Mouse (Mus musculus) yolk sac, embryonic 10.5 days (tissue): ENCODE measurements around the gene Wdr75.

Experiments
- DNase-seq: peaks from one replicate; pipeline ENCODE4 v3.0.0-alpha.2; 2017; ENCODE audit warnings: low spot score

Wdr75 gene

DNA sequence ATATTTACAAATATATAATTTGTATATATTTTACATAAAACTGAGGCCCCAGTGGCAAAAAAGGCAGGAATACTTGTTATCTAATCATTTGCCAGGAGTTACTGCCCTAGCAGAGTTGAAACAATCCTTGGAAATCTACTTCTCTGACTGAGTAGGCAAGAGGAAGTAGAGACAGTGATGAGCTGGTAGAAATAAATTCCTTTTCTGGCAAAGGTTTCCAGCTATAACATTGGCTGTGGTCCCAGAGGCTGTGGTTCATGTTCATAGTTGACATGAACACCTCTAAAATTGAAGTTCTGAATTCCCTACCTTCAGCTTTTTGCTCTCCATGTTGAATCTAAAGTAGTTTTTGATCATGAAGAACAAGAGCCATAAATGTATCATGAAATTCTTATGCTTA lies 43.3 kb downstream of the Wdr75 start:
- no peak for DNase-seq

DNA sequence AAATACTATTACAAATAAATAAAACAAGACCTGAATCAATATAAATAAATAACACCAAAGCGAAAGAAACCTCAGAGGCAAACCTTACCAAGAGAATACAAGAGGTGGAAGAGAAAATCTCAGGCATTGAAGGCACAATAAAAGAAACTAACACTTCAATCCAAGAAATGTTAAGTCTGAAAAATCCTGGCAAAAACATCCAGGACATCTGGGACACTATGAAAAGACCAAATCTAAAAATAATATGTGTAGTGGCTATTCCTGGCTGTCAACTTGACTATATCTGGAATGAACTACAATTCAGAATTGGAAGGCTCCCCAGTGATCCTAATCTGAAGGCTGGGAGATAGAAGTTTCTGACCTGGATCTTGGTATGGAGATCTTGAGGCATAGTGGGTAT lies 50.5 kb downstream of the Wdr75 start:
- DNase-seq = no peak

DNA sequence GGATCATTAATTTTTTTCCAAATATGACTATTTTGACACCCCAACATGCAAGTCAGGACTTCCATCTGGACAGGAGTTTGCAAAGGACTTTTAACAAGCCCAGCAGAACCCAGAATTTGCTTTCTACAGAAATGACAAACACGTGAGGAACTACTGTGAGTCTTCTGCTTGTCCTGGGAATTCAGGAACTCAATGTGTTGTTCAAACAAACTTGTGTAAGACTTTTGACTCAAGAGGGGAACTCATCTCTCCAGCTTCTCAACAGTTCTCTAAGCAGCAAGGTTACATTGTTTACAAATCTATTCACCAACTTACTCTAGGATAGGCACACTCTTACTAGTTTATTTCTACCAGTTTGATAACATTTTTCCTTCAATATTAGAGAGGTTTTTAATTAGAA lies 63.1 kb downstream of the Wdr75 start:
- no peak for DNase-seq

DNA sequence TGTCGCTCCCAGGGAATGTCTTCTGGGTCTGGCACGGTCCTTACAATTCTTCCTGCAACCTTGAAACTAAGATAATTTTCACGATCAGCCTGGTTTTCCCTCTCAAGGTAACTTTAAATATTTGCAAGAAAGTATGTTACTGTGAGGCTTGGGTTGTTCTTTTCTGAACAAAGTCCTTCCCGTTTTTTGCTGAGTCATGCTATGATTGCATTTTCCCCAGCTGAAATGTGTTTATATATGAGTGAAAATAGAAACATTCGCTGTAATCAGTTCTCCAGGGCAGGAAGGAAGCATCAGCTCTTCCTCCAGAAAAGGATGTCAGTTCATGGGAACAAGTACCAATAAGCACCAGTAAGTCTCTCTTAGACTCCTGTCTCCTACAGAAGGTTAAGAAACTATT lies 65.4 kb downstream of the Wdr75 start:
- DNase-seq = peak; percentile 30

DNA sequence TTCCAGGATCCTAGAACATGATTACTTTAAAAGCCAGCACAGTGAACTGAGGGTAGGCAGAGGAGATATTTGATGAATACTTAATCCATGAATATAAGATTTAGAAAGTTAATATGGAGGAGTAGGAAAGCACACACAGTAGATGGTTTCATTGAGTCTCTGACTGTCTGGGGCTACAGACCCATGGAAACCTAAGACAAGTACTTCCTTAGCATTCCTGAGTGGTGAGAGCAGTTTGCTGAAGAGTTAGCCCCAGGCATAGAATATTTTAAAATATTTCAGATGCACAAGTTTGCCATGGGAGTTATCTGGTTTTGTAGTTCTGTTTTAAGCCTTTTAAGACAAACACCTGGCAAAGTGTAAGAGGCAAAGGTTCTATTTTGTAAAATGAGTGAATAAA lies 66.2 kb downstream of the Wdr75 start:
- no peak for DNase-seq

DNA sequence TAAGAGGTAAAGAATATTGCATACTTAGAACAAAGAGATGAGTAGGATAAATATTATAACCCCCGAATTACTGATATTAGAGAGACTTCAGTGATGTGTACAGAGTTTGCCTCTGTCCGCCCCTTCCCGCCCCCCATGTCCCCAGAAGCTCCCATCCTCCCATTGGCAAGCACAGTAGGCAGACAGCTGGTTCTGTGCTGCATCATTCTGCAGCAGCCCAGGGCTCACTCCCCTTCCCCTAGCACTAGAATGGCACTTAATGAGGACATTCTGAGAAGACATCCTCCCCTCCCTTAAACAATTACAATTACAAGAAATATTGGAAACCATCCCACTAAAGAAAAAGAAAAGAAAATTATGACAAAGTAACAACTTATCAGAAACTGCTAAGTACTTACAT lies 68.7 kb downstream of the Wdr75 start:
- no peak for DNase-seq

DNA sequence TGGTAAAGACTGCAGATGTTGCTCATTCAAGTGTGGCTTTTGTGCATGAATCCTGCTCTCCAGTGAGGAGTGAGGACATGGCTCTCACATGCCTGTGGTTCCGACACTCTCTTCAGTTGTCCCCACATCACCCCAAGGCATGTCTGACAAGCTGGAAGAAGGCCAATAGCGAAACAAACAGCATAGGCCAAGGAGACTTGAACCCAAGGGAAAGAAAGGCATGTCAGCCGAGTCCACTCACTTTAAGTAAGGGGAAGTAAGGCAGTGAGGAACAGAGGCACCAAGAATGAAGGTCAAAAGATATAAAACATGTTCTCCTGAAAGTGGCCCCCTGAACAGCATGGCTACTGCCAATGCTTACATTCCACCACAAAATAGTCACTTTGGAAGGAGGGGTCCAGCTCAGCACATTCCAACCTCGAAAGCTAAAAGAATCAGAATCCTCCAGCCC lies 69.6 kb downstream of the Wdr75 start:
- DNase-seq = no peak

DNA sequence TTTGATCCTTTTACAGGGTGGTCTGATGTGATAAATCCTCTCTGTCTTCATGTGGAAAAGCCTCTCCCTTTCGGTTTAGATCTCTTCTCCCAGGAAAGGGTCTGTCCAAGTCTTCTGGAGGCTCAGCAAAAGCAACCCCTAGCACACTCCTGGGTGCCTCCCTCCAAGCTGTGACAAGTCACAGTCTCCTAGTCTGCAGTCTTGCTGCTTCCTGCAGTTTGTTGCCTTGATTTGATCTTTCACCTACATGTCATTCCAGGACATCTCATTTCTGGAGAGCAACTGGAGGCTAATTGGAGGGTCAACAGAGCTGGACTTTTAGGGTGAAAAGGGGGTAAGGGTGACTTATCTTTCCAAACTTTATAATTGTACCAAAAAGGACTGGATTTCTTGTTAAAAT lies 70.3 kb downstream of the Wdr75 start:
- no peak for DNase-seq

DNA sequence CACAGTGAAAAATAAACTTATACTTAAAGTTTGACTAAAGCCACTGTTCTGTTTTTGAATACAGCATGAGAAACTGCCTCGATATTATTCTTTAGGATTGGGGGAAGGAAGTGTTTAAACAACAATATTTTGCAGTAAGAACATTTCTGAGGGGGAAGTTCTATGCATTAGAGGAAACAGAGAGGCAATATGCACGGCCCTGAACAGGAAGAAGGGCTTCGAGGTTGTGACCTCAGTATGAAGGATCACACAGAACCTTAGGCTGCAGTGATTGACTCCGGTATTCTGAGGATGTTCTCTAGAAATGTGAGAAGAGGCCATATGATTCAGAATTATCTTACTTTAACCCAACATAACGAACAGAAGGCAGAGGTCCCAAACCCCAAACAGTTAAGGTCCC lies 70.8 kb downstream of the Wdr75 start:
- no peak for DNase-seq

DNA sequence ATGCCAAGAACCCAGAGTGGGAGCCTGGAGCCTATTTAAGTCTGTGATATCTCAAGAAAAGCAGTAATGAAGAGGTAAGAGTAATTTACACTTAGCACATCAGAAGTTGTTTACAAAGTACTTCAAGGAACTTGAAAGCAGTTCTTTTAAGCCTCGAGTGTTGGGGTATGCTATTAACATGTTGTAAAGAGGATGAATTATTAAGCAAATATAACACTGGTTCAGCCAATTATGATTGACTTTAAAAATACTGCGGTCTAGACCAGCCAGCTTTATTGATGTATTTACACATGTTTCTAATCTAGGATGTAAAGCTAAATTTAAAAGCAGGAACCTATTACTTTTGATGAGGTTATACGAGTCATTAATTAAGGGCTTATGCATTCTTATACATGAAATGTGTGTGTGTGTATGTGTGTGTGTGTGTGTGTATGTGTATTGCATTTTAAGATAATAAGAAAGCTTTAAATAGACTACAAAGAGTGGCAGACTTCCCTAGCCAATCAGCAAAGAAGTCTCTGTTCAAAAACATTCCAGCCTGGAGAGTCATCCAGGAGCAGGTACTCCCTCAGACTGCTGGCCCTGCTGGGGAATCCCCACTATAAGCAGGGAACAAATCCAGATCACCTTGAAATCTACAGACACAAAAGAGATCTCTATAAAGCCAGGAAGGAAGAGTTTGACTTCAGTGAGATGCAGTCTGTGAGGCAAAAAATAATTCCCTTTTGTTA lies 71.5 kb downstream of the Wdr75 start:
- DNase-seq = no peak

DNA sequence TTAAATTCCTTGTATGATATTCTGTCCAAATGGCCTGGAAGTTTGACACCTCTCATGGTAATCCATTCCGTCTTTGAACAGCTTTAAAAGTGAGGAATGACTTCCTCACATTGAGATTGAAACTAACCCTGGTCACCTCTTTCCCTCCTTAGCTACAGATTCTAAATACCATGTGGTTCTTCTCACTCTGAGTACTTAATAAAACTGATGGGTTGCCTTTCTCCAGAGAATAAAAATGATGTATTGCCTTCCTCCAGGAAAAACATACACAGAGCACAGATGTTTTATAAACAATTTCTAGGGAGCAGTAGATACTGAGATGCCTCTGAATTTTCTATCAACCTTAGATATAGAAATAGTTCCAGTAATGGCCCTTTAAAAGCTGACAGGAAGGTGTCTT lies 73.1 kb downstream of the Wdr75 start:
- DNase-seq = no peak

DNA sequence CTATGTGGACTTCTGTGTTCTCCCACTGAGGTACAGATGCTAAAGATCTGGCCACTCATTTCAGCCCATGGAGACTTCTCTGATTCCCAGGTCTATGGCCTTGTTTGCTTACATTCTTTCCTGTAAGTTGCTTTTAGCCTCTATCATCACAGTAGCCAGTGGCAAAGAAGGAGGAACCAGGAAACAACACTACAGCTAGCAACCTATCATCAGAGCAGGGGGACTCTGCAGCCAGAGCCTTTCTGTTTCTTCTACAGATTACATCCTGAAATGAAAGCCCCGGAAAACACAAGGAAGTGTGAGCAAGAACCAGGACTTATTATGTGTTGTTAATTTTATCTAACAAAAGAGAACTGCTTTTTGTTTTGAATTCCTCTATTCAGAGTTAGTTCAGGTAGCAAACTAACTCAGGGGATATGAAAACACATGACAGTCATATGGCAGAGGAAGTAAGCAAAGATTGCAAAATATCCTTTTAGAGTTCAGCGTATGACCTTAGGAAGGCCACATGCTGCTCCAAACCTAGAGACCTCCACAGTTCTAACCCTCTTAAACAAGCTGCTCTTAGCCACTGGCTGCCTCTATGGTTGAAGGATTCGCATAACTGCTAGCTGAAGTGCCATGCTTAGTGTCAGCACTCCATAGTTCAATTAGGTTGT lies 73.6 kb downstream of the Wdr75 start:
- no peak for DNase-seq
